Mouse (Mus musculus) embryonic fibroblast, embryonic 13.5 days (primary cell): ENCODE measurements at regions not wholly inside any gene's neighbourhood (a gene's known extent, or its start where the extent isn't known, plus 50 kb on each side); places are given as distances from the start of the nearest gene placed in this dataset.

Experiments used
- H3K27ac ChIP-seq: 2 replicates; pipeline ENCODE4 v1.5.1; 2012; ENCODE audit warnings: low read length, control low read depth, inconsistent platforms; ENCODE audit not compliant: insufficient read depth
- H3K4me1 ChIP-seq: 2 replicates; pipeline ENCODE4 v1.6.1; 2011; ENCODE audit warnings: low read length; ENCODE audit not compliant: control insufficient read depth, insufficient read depth
- H3K4me3 ChIP-seq: 2 replicates; pipeline ENCODE4 v1.5.1; 2011; ENCODE audit warnings: mild to moderate bottlenecking, control low read depth, low read length; ENCODE audit not compliant: insufficient read depth
- CTCF ChIP-seq: IDR thresholded peaks from 2 replicates; pipeline ENCODE4 v1.5.1; 2011; ENCODE audit warnings: mild to moderate bottlenecking, control low read depth, low read length, moderate library complexity, borderline replicate concordance; ENCODE audit not compliant: insufficient read depth
- POLR2A ChIP-seq: IDR thresholded peaks from 2 replicates; pipeline ENCODE4 v1.6.1; 2011; ENCODE audit warnings: low read depth, mild to moderate bottlenecking, control low read depth, low read length, moderate library complexity

GRCm38 (mm10) chr5:52309317-52310060, 54.1 kb upstream of the Sod3 start:
- TF ChIP-seq POLR2A (no peak), CTCF (no peak)
- Histone ChIP-seq H3K4me3 (no peak overlapping the region), H3K4me1 (no peaks in the 10 kb centered on the region), H3K27ac (no peak overlapping the region)

GRCm38 (mm10) chr5:52296303-52296702, 67.3 kb upstream of the Sod3 start:
- TF ChIP-seq CTCF (no peak), POLR2A (no peak)
- Histone ChIP-seq H3K4me1 (no peaks in the 10 kb centered on the region), H3K4me3 (no peak overlapping the region), H3K27ac (no peak overlapping the region)

GRCm38 (mm10) chr5:52294466-52294865, 69.1 kb upstream of the Sod3 start:
- H3K4me3 ChIP-seq, result no peak overlapping the region
- no peak overlapping the region for H3K27ac ChIP-seq
- no peak for TF ChIP-seq CTCF
- TF ChIP-seq POLR2A, result no peak

DNA sequence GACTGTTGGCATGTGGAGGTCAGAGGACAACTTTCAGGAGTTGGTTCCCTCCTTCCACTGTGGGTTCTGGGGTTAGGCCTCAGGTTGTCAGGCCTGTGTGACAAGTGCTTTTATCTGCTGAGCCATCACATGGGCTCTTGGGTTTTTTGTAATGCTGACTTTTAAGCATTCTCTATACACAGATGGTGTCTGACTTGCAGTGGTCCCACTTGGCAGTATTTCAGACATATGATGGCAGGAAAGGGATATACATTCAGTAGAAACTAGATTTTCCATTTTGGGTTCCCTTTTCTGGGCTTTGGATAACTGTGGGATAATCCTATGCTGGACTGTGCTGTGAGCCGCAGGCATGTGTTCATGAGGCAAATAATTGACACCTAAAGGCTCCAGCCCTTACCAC, 75.3 kb upstream of the Sod3 start:
- TF ChIP-seq POLR2A (no peak), CTCF (no peak)
- no peak overlapping the region for H3K4me3 ChIP-seq
- no peak overlapping the region for H3K27ac ChIP-seq
- no peaks in the 10 kb centered on the region for H3K4me1 ChIP-seq

More at GRCm38 (mm10) chr5:52294466-52294865, 69.1 kb upstream of the Sod3 start:
- no peaks in the 10 kb centered on the region for H3K4me1 ChIP-seq

DNA sequence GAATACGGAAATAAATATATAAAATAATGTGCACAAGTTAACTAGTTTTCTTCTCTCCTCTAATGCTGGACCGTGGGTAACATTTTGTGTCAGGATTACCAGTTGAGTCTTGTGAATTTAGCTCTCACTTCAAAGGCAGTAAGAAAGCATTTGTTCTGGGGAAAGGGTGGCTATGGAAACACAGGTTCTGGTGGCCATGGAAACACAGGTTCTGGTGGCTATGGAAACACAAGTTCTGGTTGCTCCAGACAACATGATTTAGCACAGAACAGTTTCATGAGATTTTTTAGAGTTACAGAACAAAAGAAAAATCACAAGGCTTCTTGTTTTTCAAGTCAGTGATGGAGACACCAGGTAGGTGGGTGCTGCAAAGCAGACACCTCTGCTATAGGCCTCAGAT, 82.7 kb upstream of the Sod3 start:
- H3K4me3 ChIP-seq, result no peak overlapping the region
- H3K4me1 ChIP-seq, result no peaks in the 10 kb centered on the region
- TF ChIP-seq POLR2A, result no peak
- no peak for TF ChIP-seq CTCF
- no peak overlapping the region for H3K27ac ChIP-seq

DNA sequence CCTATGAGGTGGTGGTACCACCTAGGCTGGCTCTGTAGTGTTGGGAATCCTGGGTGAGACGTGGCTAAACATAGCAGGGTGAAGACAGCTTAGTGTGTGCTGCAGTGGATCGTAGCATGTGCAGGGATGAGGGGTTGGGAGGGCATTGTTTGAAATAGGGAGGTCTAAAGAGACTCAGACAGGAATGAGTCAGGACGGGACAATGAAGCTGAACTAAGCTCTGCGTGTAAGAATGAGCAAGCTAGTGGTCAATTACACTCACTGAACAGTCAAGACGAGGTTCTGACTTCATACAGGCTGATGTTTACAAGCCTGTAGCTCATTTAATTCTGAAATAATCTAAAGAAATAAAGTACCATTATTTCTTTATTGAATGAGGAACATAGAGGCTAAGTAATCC, 85.5 kb upstream of the Sod3 start:
- TF ChIP-seq POLR2A (no peak), CTCF (no peak)
- Histone ChIP-seq H3K27ac (no peak overlapping the region), H3K4me1 (no peaks in the 10 kb centered on the region), H3K4me3 (no peak overlapping the region)

- H3K27ac ChIP-seq, result no peak overlapping the region
- TF ChIP-seq CTCF (no peak), POLR2A (no peak)
- H3K4me3 ChIP-seq, result no peak overlapping the region
- H3K4me1 ChIP-seq, result no peaks in the 10 kb centered on the region
These were observed 72.9 kb upstream of the Dhx15 start for GRCm38 (mm10) chr5:52263214-52263613.

- TF ChIP-seq POLR2A, result no peak
- no peak for TF ChIP-seq CTCF
- no peaks in the 10 kb centered on the region for H3K4me1 ChIP-seq
- no peak overlapping the region for H3K4me3 ChIP-seq
- H3K27ac ChIP-seq, result no peak overlapping the region
These were observed 67.8 kb upstream of the Dhx15 start for GRCm38 (mm10) chr5:52258075-52258474.

GRCm38 (mm10) chr5:52254602-52255071, 64.3 kb upstream of the Dhx15 start:
- no peak overlapping the region for H3K4me3 ChIP-seq
- H3K4me1 ChIP-seq, result no peaks in the 10 kb centered on the region
- no peak overlapping the region for H3K27ac ChIP-seq
- TF ChIP-seq POLR2A (no peak), CTCF (no peak)

- TF ChIP-seq POLR2A, result no peak
- H3K4me1 ChIP-seq, result no peaks in the 10 kb centered on the region
- no peak overlapping the region for H3K4me3 ChIP-seq
These were observed 59.5 kb upstream of the Dhx15 start for GRCm38 (mm10) chr5:52249804-52250203.

More at GRCm38 (mm10) chr5:52249804-52250203, 59.5 kb upstream of the Dhx15 start:
- H3K27ac ChIP-seq, result no peak overlapping the region
